Mouse (Mus musculus): ENCODE measurements around the gene Swi5. TPM values are rescaled to one million over a fixed set of nuclear protein-coding genes. Genes with fewer than 3 reads are reported as not detected.
A peak's percentile ranks its signal among the peaks of the same experiment; 100 is the strongest.

Gene Swi5
- total and polyA plus RNA-seq, 3 experiments = 371 to 480 TPM; not detected in 1

- peaks cover 2 to 3% of the 10 kb centered on the region in 2 experiments; a peak in 2 of 4 replicates for H3K4me1 ChIP-seq (ENCODE audit: control insufficient read depth in 1 of 2, insufficient read depth in 2 of 2, low read length in 2 of 2)
- DNase-seq (ENCODE audit: low read depth, low spot score) = no peak
- H3K79me2 ChIP-seq (ENCODE audit: control insufficient read depth, insufficient read depth, low read length, poor library complexity) = no peaks in the 10 kb centered on the region
- H3K4me3 ChIP-seq (ENCODE audit: control insufficient read depth in 1 of 2, insufficient read depth in 1 of 2, low read depth in 2 of 2, low read length in 2 of 2) = no peak overlapping the region
- no peaks in the 10 kb centered on the region for H3K27me3 ChIP-seq (ENCODE audit: control insufficient read depth in 1 of 2, insufficient read depth in 2 of 2, low read length in 2 of 2)
- H3K36me3 ChIP-seq (ENCODE audit: control insufficient read depth in 1 of 2, insufficient read depth in 2 of 2, low read length in 2 of 2) = no peaks in the 10 kb centered on the region
- TF ChIP-seq RAD21 (IDR thresholded peaks at IDR 0.05; ENCODE audit: low read depth, low read length) = no peak
- TF ChIP-seq MAX (IDR thresholded peaks at IDR 0.05; ENCODE audit: low read length) = no peak
- TF ChIP-seq NRF1 (IDR thresholded peaks at IDR 0.05; ENCODE audit: insufficient read depth, low read depth, low read length, poor library complexity, severe bottlenecking) = no peak
- no peak for TF ChIP-seq ZKSCAN1 (IDR thresholded peaks at IDR 0.05; ENCODE audit: low read depth, low read length)
- no peak for TF ChIP-seq EP300 (IDR thresholded peaks at IDR 0.05; ENCODE audit: low read depth in 1 of 2, low read length in 2 of 2)
- no peak for TF ChIP-seq E2F4 (IDR thresholded peaks at IDR 0.05; ENCODE audit: borderline replicate concordance, low read depth, low read length)
- no peak for TF ChIP-seq MAZ (IDR thresholded peaks at IDR 0.05; ENCODE audit: low read depth, low read length)
- no peak for TF ChIP-seq GATA1 (IDR thresholded peaks at IDR 0.05; ENCODE audit: low read depth, low read length)
- TF ChIP-seq CHD1 (IDR thresholded peaks at IDR 0.05; ENCODE audit: low read depth, low read length) = no peak
- TF ChIP-seq MYC (IDR thresholded peaks at IDR 0.05; ENCODE audit: low read depth, low read length) = no peak
- H3K9me3 ChIP-seq (replicated peaks; ENCODE audit: insufficient read depth, low read length) = no peaks in the 10 kb centered on the region
- no peak overlapping the region for H3K9ac ChIP-seq (ENCODE audit: control insufficient read depth, low read depth, low read length, poor library complexity, severe bottlenecking)
- H3K27ac ChIP-seq (ENCODE audit: control insufficient read depth, low read depth, low read length) = no peak overlapping the region
Observed at GRCm38 (mm10) chr2:32314831-32315230, 27.0 kb upstream of the Swi5 start.

GRCm38 (mm10) chr2:32312318-32312964 is 24.6 kb upstream of the Swi5 start:
- H3K36me3 ChIP-seq (ENCODE audit: control insufficient read depth in 1 of 2, insufficient read depth in 2 of 2, low read length in 2 of 2) = no peaks in the 10 kb centered on the region
- H3K9ac ChIP-seq (ENCODE audit: control insufficient read depth, low read depth, low read length, poor library complexity, severe bottlenecking) = peak overlapping the region; percentile 46
- DNase-seq (ENCODE audit: low read depth, low spot score) = peak; percentile 88
- no peak overlapping the region for H3K27ac ChIP-seq (ENCODE audit: control insufficient read depth, low read depth, low read length)
- H3K4me1 ChIP-seq (ENCODE audit: control insufficient read depth in 1 of 2, insufficient read depth in 2 of 2, low read length in 2 of 2) = peaks cover 2 to 3% of the 10 kb centered on the region in 2 experiments; a peak in 2 of 4 replicates
- H3K9me3 ChIP-seq (replicated peaks; ENCODE audit: insufficient read depth, low read length) = no peaks in the 10 kb centered on the region
- TF ChIP-seq NRF1 (IDR thresholded peaks at IDR 0.05; ENCODE audit: insufficient read depth, low read depth, low read length, poor library complexity, severe bottlenecking) = peak; percentile 44; the same call in 1 of the 2 replicates
- TF ChIP-seq USF1 (IDR thresholded peaks at IDR 0.05; ENCODE audit: low read depth, low read length) = no peak
- TF ChIP-seq POLR2A (IDR thresholded peaks at IDR 0.05; ENCODE audit: control insufficient read depth in 1 of 2, insufficient read depth in 1 of 2, low read depth in 1 of 2, low read length in 2 of 2, poor library complexity in 1 of 2) = peak in 1 of 2 experiments; percentile 39; a peak in 1 of 4 replicates
- TF ChIP-seq KAT2A (conservative IDR thresholded peaks at IDR 0.05; ENCODE audit: low read depth, low read length) = no peak
- no peaks in the 10 kb centered on the region for H3K27me3 ChIP-seq (ENCODE audit: control insufficient read depth in 1 of 2, insufficient read depth in 2 of 2, low read length in 2 of 2)
- H3K4me3 ChIP-seq (ENCODE audit: control insufficient read depth in 1 of 2, insufficient read depth in 1 of 2, low read depth in 2 of 2, low read length in 2 of 2) = peak overlapping the region; percentile 6 to 47; a peak in 3 of 4 replicates
- no peaks in the 10 kb centered on the region for H3K79me2 ChIP-seq (ENCODE audit: control insufficient read depth, insufficient read depth, low read length, poor library complexity)
